Mouse (Mus musculus) spleen, adult 2 months (tissue): ENCODE measurements at regions not wholly inside any gene's neighbourhood (a gene's known extent, or its start where the extent isn't known, plus 50 kb on each side); places are given as distances from the start of the nearest gene placed in this dataset.

ENCODE experiments used
- CTCF ChIP-seq: fragments of 200-500 bp; IDR thresholded peaks from 2 replicates; pipeline ENCODE4 v1.5.1; 2011; ENCODE audit warnings: mild to moderate bottlenecking, inconsistent platforms; ENCODE audit not compliant: insufficient read depth, insufficient read length, insufficient replicate concordance; ENCODE audit errors: extremely low read depth
- POLR2A ChIP-seq: fragments of 200-500 bp; IDR thresholded peaks from 2 replicates; pipeline ENCODE4 v1.6.1; 2011; ENCODE audit warnings: low read depth, low read length, inconsistent platforms

- TF ChIP-seq CTCF (no peak), POLR2A (no peak)
Measured at GRCm38 (mm10) chr5:120281840-120282565, 149.5 kb upstream of the Lhx5 start.
